Mouse (Mus musculus) macrophage (primary cell): ENCODE measurements at regions not wholly inside any gene's neighbourhood (a gene's known extent, or its start where the extent isn't known, plus 50 kb on each side); places are given as distances from the start of the nearest gene placed in this dataset.

Experiments
- H3K27ac ChIP-seq: fragments of 350-480 bp; formaldehyde crosslinking; 2 replicates; pipeline ENCODE4 v1.9.0; 2021
- H3K36me3 ChIP-seq: fragments of 350-480 bp; formaldehyde crosslinking; 2 replicates; pipeline ENCODE4 v1.9.0; 2021; ENCODE audit errors: inconsistent target
- H3K4me3 ChIP-seq: fragments of 350-480 bp; formaldehyde crosslinking; 2 replicates; pipeline ENCODE4 v1.9.0; 2021; ENCODE audit errors: inconsistent target
- H3K79me2 ChIP-seq: fragments of 350-480 bp; formaldehyde crosslinking; 2 replicates; pipeline ENCODE4 v1.9.0; 2021; ENCODE audit errors: inconsistent target
- WGBS: methylation state at CpG from one replicate; pipeline ENCODE4 v1.1.7; 2026; ENCODE audit warnings: inconsistent platforms; ENCODE audit not compliant: missing documents; 5-methylcytosine and 5-hydroxymethylcytosine counted together

GRCm38 (mm10) chr16:24232001-24232530 is 161.2 kb upstream of the Lpp start:
- Histone ChIP-seq H3K4me3 (no peak overlapping the region), H3K79me2 (no peaks in the 10 kb centered on the region), H3K27ac (no peak overlapping the region), H3K36me3 (no peaks in the 10 kb centered on the region)
- 82% methylated on average over 6 of the region's 6 CpGs for WGBS

GRCm38 (mm10) chr16:24231506-24231905 is 161.8 kb upstream of the Lpp start:
- H3K4me3 ChIP-seq: no peak overlapping the region
- WGBS: 69% methylated on average over 5 of the region's 5 CpGs
- H3K27ac ChIP-seq: no peak overlapping the region
- no peaks in the 10 kb centered on the region for H3K79me2 ChIP-seq
- H3K36me3 ChIP-seq: no peaks in the 10 kb centered on the region

- H3K79me2 ChIP-seq: no peaks in the 10 kb centered on the region
- no peak overlapping the region for H3K4me3 ChIP-seq
- no peaks in the 10 kb centered on the region for H3K36me3 ChIP-seq
- H3K27ac ChIP-seq: no peak overlapping the region
- 84% methylated on average over 7 of the region's 7 CpGs for WGBS
Observed at GRCm38 (mm10) chr16:24229002-24229607, 164.2 kb upstream of the Lpp start.

GRCm38 (mm10) chr16:24225897-24226296 is 167.4 kb upstream of the Lpp start:
- WGBS: 98% methylated on average over 4 of the region's 4 CpGs
- no peaks in the 10 kb centered on the region for H3K79me2 ChIP-seq
- H3K36me3 ChIP-seq: no peaks in the 10 kb centered on the region
- no peak overlapping the region for H3K4me3 ChIP-seq
- H3K27ac ChIP-seq: no peak overlapping the region

- H3K79me2 ChIP-seq: no peaks in the 10 kb centered on the region
- H3K4me3 ChIP-seq: no peak overlapping the region
- no peaks in the 10 kb centered on the region for H3K36me3 ChIP-seq
- WGBS: 64% methylated on average over 1 of the region's 1 CpGs
- no peak overlapping the region for H3K27ac ChIP-seq
Observed at GRCm38 (mm10) chr16:24225090-24225489, 168.2 kb upstream of the Lpp start.

GRCm38 (mm10) chr16:24223901-24224300 is 169.4 kb upstream of the Lpp start:
- Histone ChIP-seq H3K4me3 (no peak overlapping the region), H3K79me2 (no peaks in the 10 kb centered on the region), H3K27ac (no peak overlapping the region), H3K36me3 (no peaks in the 10 kb centered on the region)

GRCm38 (mm10) chr16:24223527-24223880 is 169.8 kb upstream of the Lpp start:
- 48% methylated on average over 2 of the region's 2 CpGs for WGBS
- no peaks in the 10 kb centered on the region for H3K36me3 ChIP-seq
- no peaks in the 10 kb centered on the region for H3K79me2 ChIP-seq
- no peak overlapping the region for H3K4me3 ChIP-seq
- H3K27ac ChIP-seq: no peak overlapping the region

GRCm38 (mm10) chr16:24222759-24223526 is 170.4 kb upstream of the Lpp start:
- WGBS: 15% methylated on average over 5 of the region's 5 CpGs
- Histone ChIP-seq H3K36me3 (no peaks in the 10 kb centered on the region), H3K79me2 (no peaks in the 10 kb centered on the region), H3K4me3 (no peak overlapping the region), H3K27ac (no peak overlapping the region)

GRCm38 (mm10) chr16:24221992-24222391 is 171.3 kb upstream of the Lpp start:
- H3K27ac ChIP-seq: no peak overlapping the region
- WGBS: 86% methylated on average over 3 of the region's 3 CpGs
- no peak overlapping the region for H3K4me3 ChIP-seq
- no peaks in the 10 kb centered on the region for H3K36me3 ChIP-seq
- no peaks in the 10 kb centered on the region for H3K79me2 ChIP-seq

GRCm38 (mm10) chr16:24220613-24221012 is 172.7 kb upstream of the Lpp start:
- no peak overlapping the region for H3K27ac ChIP-seq
- no peak overlapping the region for H3K4me3 ChIP-seq
- H3K36me3 ChIP-seq: no peaks in the 10 kb centered on the region
- 74% methylated on average over 3 of the region's 3 CpGs for WGBS
- no peaks in the 10 kb centered on the region for H3K79me2 ChIP-seq

- H3K27ac ChIP-seq: no peak overlapping the region
- no peak overlapping the region for H3K4me3 ChIP-seq
- H3K36me3 ChIP-seq: no peaks in the 10 kb centered on the region
- 81% methylated on average over 9 of the region's 9 CpGs for WGBS
- no peaks in the 10 kb centered on the region for H3K79me2 ChIP-seq
Observed at GRCm38 (mm10) chr16:24219691-24220090, 173.6 kb upstream of the Lpp start.

GRCm38 (mm10) chr16:24218850-24219185 is 174.5 kb upstream of the Lpp start:
- Histone ChIP-seq H3K36me3 (no peaks in the 10 kb centered on the region), H3K79me2 (no peaks in the 10 kb centered on the region), H3K27ac (no peak overlapping the region), H3K4me3 (no peak overlapping the region)
- WGBS: 53% methylated on average over 4 of the region's 4 CpGs

- no peaks in the 10 kb centered on the region for H3K79me2 ChIP-seq
- 76% methylated on average over 14 of the region's 14 CpGs for WGBS
- H3K36me3 ChIP-seq: no peaks in the 10 kb centered on the region
- no peak overlapping the region for H3K4me3 ChIP-seq
- no peak overlapping the region for H3K27ac ChIP-seq
Observed at GRCm38 (mm10) chr16:24218162-24218849, 175.0 kb upstream of the Lpp start.

GRCm38 (mm10) chr16:24216828-24217227 is 176.5 kb upstream of the Lpp start:
- H3K27ac ChIP-seq: no peak overlapping the region
- no peaks in the 10 kb centered on the region for H3K79me2 ChIP-seq
- no peaks in the 10 kb centered on the region for H3K36me3 ChIP-seq
- WGBS: 97% methylated on average over 5 of the region's 5 CpGs
- no peak overlapping the region for H3K4me3 ChIP-seq

- 36% methylated on average over 8 of the region's 8 CpGs for WGBS
- H3K27ac ChIP-seq: no peak overlapping the region
Observed at GRCm38 (mm10) chr16:24215353-24215752, 178.0 kb upstream of the Lpp start.

More at GRCm38 (mm10) chr16:24215353-24215752, 178.0 kb upstream of the Lpp start:
- no peaks in the 10 kb centered on the region for H3K36me3 ChIP-seq
- no peak overlapping the region for H3K4me3 ChIP-seq
- no peaks in the 10 kb centered on the region for H3K79me2 ChIP-seq
